Mouse (Mus musculus): ENCODE results near the gene Tcap. TPM values are rescaled to one million over a fixed set of nuclear protein-coding genes. Genes with fewer than 3 reads are reported as not detected.
"Not testable (repeated sequence)": the region's sequence is repeated elsewhere in the genome, so short reads cannot be mapped to it uniquely, and the experiment has no call there.

Gene Tcap
- polyA plus RNA-seq, 1 experiment from 2014 or later: 0.31 TPM

- Histone ChIP-seq H3K36me3 (peaks cover 28% of the 10 kb centered on the region), H3K4me1 (peaks cover 27% of the 10 kb centered on the region), H3K27me3 (no peaks in the 10 kb centered on the region), H3K9ac (no peak overlapping the region), H3K4me2 (replicated peaks) (peak overlapping the region; percentile 39), H3K27ac (peak overlapping the region; percentile 75; the same call in 1 of the 2 replicates), H3K4me3 (no peak overlapping the region), H3K9me3 (replicated peaks) (no peaks in the 10 kb centered on the region)
- WGBS: 7% methylated on average over 2 of the region's 2 CpGs
- no peak for ATAC-seq (ENCODE audit: low FRiP score)
Observed at GRCm38 (mm10) chr11:98372406-98372805, 11.2 kb upstream of the Tcap start.

GRCm38 (mm10) chr11:98373244-98373643 lies 10.4 kb upstream of the Tcap start:
- ATAC-seq (ENCODE audit: low FRiP score): no peak
- H3K36me3 ChIP-seq: peaks cover 36% of the 10 kb centered on the region
- no peak overlapping the region for H3K27ac ChIP-seq
- 90% methylated on average over 6 of the region's 6 CpGs for WGBS
- H3K4me2 ChIP-seq (replicated peaks): no peak overlapping the region
- no peaks in the 10 kb centered on the region for H3K27me3 ChIP-seq
- H3K9ac ChIP-seq: no peak overlapping the region
- peaks cover 27% of the 10 kb centered on the region for H3K4me1 ChIP-seq
- H3K9me3 ChIP-seq (replicated peaks): no peaks in the 10 kb centered on the region
- H3K4me3 ChIP-seq: no peak overlapping the region

- Histone ChIP-seq H3K4me2 (replicated peaks) (no peak overlapping the region), H3K27me3 (no peaks in the 10 kb centered on the region), H3K4me1 (peaks cover 27% of the 10 kb centered on the region), H3K9me3 (replicated peaks) (no peaks in the 10 kb centered on the region), H3K36me3 (peaks cover 46% of the 10 kb centered on the region), H3K4me3 (no peak overlapping the region), H3K27ac (no peak overlapping the region), H3K9ac (no peak overlapping the region)
- ATAC-seq (ENCODE audit: low FRiP score): no peak
- 69% methylated on average over 8 of the region's 8 CpGs for WGBS
Observed at GRCm38 (mm10) chr11:98374266-98374665, 9.3 kb upstream of the Tcap start.

GRCm38 (mm10) chr11:98376756-98377155 lies 6.9 kb upstream of the Tcap start:
- ATAC-seq (ENCODE audit: low FRiP score): no peak
- Histone ChIP-seq H3K9me3 (replicated peaks) (no peaks in the 10 kb centered on the region), H3K9ac (no peak overlapping the region), H3K27ac (no peak overlapping the region), H3K4me3 (no peak overlapping the region), H3K4me2 (replicated peaks) (no peak overlapping the region), H3K27me3 (no peaks in the 10 kb centered on the region), H3K4me1 (peaks cover 15% of the 10 kb centered on the region), H3K36me3 (peaks cover 64% of the 10 kb centered on the region)
- WGBS: 70% methylated on average over 5 of the region's 5 CpGs

GRCm38 (mm10) chr11:98377787-98378186 lies 5.8 kb upstream of the Tcap start:
- no peak overlapping the region for H3K4me2 ChIP-seq (replicated peaks)
- WGBS: 90% methylated on average over 11 of the region's 11 CpGs
- peaks cover 64% of the 10 kb centered on the region for H3K36me3 ChIP-seq
- no peak for ATAC-seq (ENCODE audit: low FRiP score)
- no peak overlapping the region for H3K9ac ChIP-seq
- H3K4me3 ChIP-seq: no peak overlapping the region
- H3K9me3 ChIP-seq (replicated peaks): no peaks in the 10 kb centered on the region
- H3K27ac ChIP-seq: no peak overlapping the region
- peaks cover 5% of the 10 kb centered on the region; the same call in 1 of the 2 replicates for H3K4me1 ChIP-seq
- H3K27me3 ChIP-seq: no peaks in the 10 kb centered on the region

GRCm38 (mm10) chr11:98379379-98379778 lies 4.2 kb upstream of the Tcap start:
- H3K9ac ChIP-seq: 0 out of 2 replicates have a peak overlapping the region, but pooled peaks have one; percentile 13
- 92% methylated on average over 7 of the region's 7 CpGs for WGBS
- no peak overlapping the region for H3K27ac ChIP-seq
- H3K9me3 ChIP-seq (replicated peaks): no peaks in the 10 kb centered on the region
- no peak overlapping the region for H3K4me3 ChIP-seq
- ATAC-seq (ENCODE audit: low FRiP score): no peak
- peaks cover 9% of the 10 kb centered on the region for H3K27me3 ChIP-seq
- 0 out of 2 replicates have a peak, but pooled peaks cover 1% of the 10 kb centered on the region for H3K4me1 ChIP-seq
- no peak overlapping the region for H3K4me2 ChIP-seq (replicated peaks)
- peaks cover 64% of the 10 kb centered on the region for H3K36me3 ChIP-seq

- no peaks in the 10 kb centered on the region for H3K9me3 ChIP-seq (replicated peaks)
- 85% methylated on average over 6 of the region's 6 CpGs for WGBS
- peaks cover 59% of the 10 kb centered on the region for H3K36me3 ChIP-seq
- 0 out of 2 replicates have a peak, but pooled peaks cover 4% of the 10 kb centered on the region for H3K4me1 ChIP-seq
- H3K4me3 ChIP-seq: no peak overlapping the region
- no peak overlapping the region for H3K27ac ChIP-seq
- 0 out of 2 replicates have a peak overlapping the region, but pooled peaks have one; percentile 13 for H3K9ac ChIP-seq
- H3K4me2 ChIP-seq (replicated peaks): no peak overlapping the region
- no peak for ATAC-seq (ENCODE audit: low FRiP score)
- peaks cover 17% of the 10 kb centered on the region for H3K27me3 ChIP-seq
Observed at GRCm38 (mm10) chr11:98380106-98380505, 3.5 kb upstream of the Tcap start.

- no peaks in the 10 kb centered on the region for H3K9me3 ChIP-seq (replicated peaks)
- peaks cover 44% of the 10 kb centered on the region for H3K36me3 ChIP-seq
- ATAC-seq (ENCODE audit: low FRiP score): no peak
- 88% methylated on average over 2 of the region's 2 CpGs for WGBS
- no peak overlapping the region for H3K4me2 ChIP-seq (replicated peaks)
- no peak overlapping the region for H3K9ac ChIP-seq
- 0 out of 2 replicates have a peak, but pooled peaks cover 6% of the 10 kb centered on the region for H3K4me1 ChIP-seq
- no peak overlapping the region for H3K27ac ChIP-seq
- H3K27me3 ChIP-seq: peaks cover 32% of the 10 kb centered on the region
- H3K4me3 ChIP-seq: no peak overlapping the region
Observed at GRCm38 (mm10) chr11:98381651-98382050, 2.0 kb upstream of the Tcap start.

GRCm38 (mm10) chr11:98382405-98382804 lies 1.2 kb upstream of the Tcap start:
- H3K4me3 ChIP-seq; H3K4me1 ChIP-seq; H3K9ac ChIP-seq; H3K9me3 ChIP-seq (replicated peaks); H3K4me2 ChIP-seq (replicated peaks); ATAC-seq (ENCODE audit: low FRiP score); H3K27ac ChIP-seq: not testable (repeated sequence)
- peaks cover 40% of the 10 kb centered on the region for H3K27me3 ChIP-seq
- WGBS: 59% methylated on average over 2 of the region's 2 CpGs
- peaks cover 36% of the 10 kb centered on the region for H3K36me3 ChIP-seq

GRCm38 (mm10) chr11:98384216-98384615 lies 605 bp downstream of the Tcap start:
- 0 out of 2 replicates have a peak overlapping the region, but pooled peaks have one; percentile 23 for H3K27ac ChIP-seq
- ATAC-seq (ENCODE audit: low FRiP score): no peak
- H3K4me1 ChIP-seq: peaks cover 11% of the 10 kb centered on the region; the same call in 1 of the 2 replicates
- H3K9me3 ChIP-seq (replicated peaks): no peaks in the 10 kb centered on the region
- H3K4me2 ChIP-seq (replicated peaks): no peak overlapping the region
- H3K4me3 ChIP-seq: no peak overlapping the region
- peaks cover 18% of the 10 kb centered on the region for H3K36me3 ChIP-seq
- H3K9ac ChIP-seq: no peak overlapping the region
- WGBS: 62% methylated on average over 20 of the region's 20 CpGs
- peaks cover 55% of the 10 kb centered on the region for H3K27me3 ChIP-seq

- Histone ChIP-seq H3K36me3 (peaks cover 11% of the 10 kb centered on the region), H3K9me3 (replicated peaks) (no peaks in the 10 kb centered on the region), H3K27ac (no peak overlapping the region), H3K4me2 (replicated peaks) (no peak overlapping the region), H3K9ac (no peak overlapping the region), H3K4me3 (no peak overlapping the region), H3K4me1 (peaks cover 11% of the 10 kb centered on the region; the same call in 1 of the 2 replicates), H3K27me3 (peaks cover 56% of the 10 kb centered on the region)
- 73% methylated on average over 8 of the region's 8 CpGs for WGBS
- no peak for ATAC-seq (ENCODE audit: low FRiP score)
Observed at GRCm38 (mm10) chr11:98384721-98385637, 1.4 kb downstream of the Tcap start.

GRCm38 (mm10) chr11:98385638-98386585 lies 2.3 kb downstream of the Tcap start, which contains the start of gene Pnmt:
Gene Pnmt, plus strand, starts transcription at chr11:98386450.
- Histone ChIP-seq H3K9me3 (replicated peaks) (no peaks in the 10 kb centered on the region), H3K27ac (no peak within 1 kb of the TSS), H3K4me1 (peaks cover 11% of the 10 kb centered on the region; the same call in 1 of the 2 replicates), H3K36me3 (peaks cover 1% of the 10 kb centered on the region), H3K4me3 (no peak within 1 kb of the TSS), H3K27me3 (peaks cover 65% of the 10 kb centered on the region), H3K9ac (peak within 1 kb of the TSS; percentile 32; the same call in 1 of the 2 replicates), H3K4me2 (replicated peaks) (peak within 1 kb of the TSS; percentile 23; the same call in 1 of the 2 replicates)
- WGBS: 52% methylated on average over 25 of the region's 25 CpGs
- ATAC-seq (ENCODE audit: low FRiP score): no peak
